Mouse (Mus musculus) forebrain, postnatal 0 days (tissue): ENCODE measurements around the gene Fnbp1. TPM values are rescaled to one million over a fixed set of nuclear protein-coding genes. Genes with fewer than 3 reads are reported as not detected.
"Not testable (repeated sequence)": the region's sequence is repeated elsewhere in the genome, so short reads cannot be mapped to it uniquely, and the experiment has no call there.

Source experiments
- ATAC-seq: fragments of 200-750 bp; cut with Nextera tagmentation; 2 replicates; pipeline ENCODE4 v1.8.0; 2017; ENCODE audit warnings: mild to moderate bottlenecking, moderate library complexity
- DNase-seq: peaks from one replicate; pipeline ENCODE4 v3.0.0-alpha.2; 2015
- H3K27ac ChIP-seq: fragments of 300-500 bp; sonication (generic); 2 replicates; pipeline ENCODE4 v1.5.1; 2014; ENCODE audit warnings: low read depth, mild to moderate bottlenecking, antibody characterized with exemption, low read length, moderate library complexity, mixed read lengths
- H3K27me3 ChIP-seq: fragments of 300-500 bp; sonication (generic); 2 replicates; pipeline ENCODE4 v1.6.1; 2014; ENCODE audit warnings: mild to moderate bottlenecking, low read length, mixed read lengths; ENCODE audit not compliant: insufficient read depth
- H3K36me3 ChIP-seq: fragments of 300-500 bp; sonication (generic); 2 replicates; pipeline ENCODE4 v1.6.1; 2014; ENCODE audit warnings: mild to moderate bottlenecking, moderate library complexity; ENCODE audit not compliant: insufficient read depth
- H3K4me1 ChIP-seq: fragments of 300-500 bp; sonication (generic); 2 replicates; pipeline ENCODE4 v1.6.1; 2014; ENCODE audit warnings: antibody characterized with exemption; ENCODE audit not compliant: insufficient read depth
- H3K4me2 ChIP-seq: fragments of 300-500 bp; sonication (generic); 2 replicates; pipeline ENCODE4 v1.6.1; 2014; ENCODE audit warnings: low read depth, mild to moderate bottlenecking, moderate library complexity
- H3K4me3 ChIP-seq: fragments of 300-500 bp; sonication (generic); 2 replicates; pipeline ENCODE4 v1.5.1; 2014; ENCODE audit warnings: low read depth, low read length, mixed read lengths
- H3K9ac ChIP-seq: fragments of 300-500 bp; sonication (generic); 2 replicates; pipeline ENCODE4 v1.6.1; 2014; ENCODE audit warnings: mild to moderate bottlenecking
- H3K9me3 ChIP-seq: fragments of 300-500 bp; sonication (generic); 2 replicates; pipeline ENCODE4 v1.6.1; 2016; ENCODE audit warnings: low read length
- CTCF ChIP-seq: sonication (generic); IDR thresholded peaks from 2 replicates; pipeline ENCODE4 v1.5.1; 2016; ENCODE audit warnings: antibody characterized with exemption, control low read depth, low read depth
- WGBS: fragments of 180-500 bp; shearing (Covaris S2); extraction: QIAGEN DNeasy Blood & Tissue Kit; methylation state at CpG from one replicate; pipeline ENCODE4 v1.1.7; 2014; 5-methylcytosine and 5-hydroxymethylcytosine counted together
- polyA plus RNA-seq: library from polyadenylated mRNA; unstranded; fragments of >200 nt; fragmentation: Nextera tagmentation; extraction: Ambion mirVana; gene quantifications from 2 replicates; pipeline ENCODE4 v1.2.1, GENCODE M21; 2015
- total RNA-seq: library from RNA; depleted of rRNA; stranded (reverse); fragments of >200 nt; gene quantifications from 2 replicates; pipeline ENCODE4 v1.2.3, GENCODE M21; 2014

Gene Fnbp1
- total and polyA plus RNA-seq, 2 experiments from 2014 or later = 13.3 to 20.1 TPM

DNA sequence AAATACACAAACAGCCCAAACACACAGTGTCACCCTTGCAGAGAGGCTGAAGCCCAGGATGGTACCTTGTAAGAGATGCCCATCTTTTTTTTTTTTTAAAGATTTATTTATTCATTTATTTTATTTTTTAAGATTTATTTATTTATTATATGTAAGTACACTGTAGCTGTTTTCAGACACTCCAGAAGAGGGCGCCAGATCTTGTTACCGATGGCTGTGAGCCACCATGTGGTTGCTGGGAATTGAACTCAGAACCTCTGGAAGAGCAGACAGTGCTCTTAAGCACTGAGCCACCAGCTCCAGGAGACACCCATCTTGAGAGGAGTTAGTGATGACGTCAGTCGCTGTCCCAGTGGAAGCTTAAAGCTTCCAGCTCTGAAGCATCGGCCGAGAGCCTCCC, 36.8 kb upstream of the Fnbp1 start:
- H3K4me3 ChIP-seq, H3K4me1 ChIP-seq, H3K9ac ChIP-seq, H3K27me3 ChIP-seq, DNase-seq, H3K4me2 ChIP-seq, H3K9me3 ChIP-seq, ATAC-seq, H3K27ac ChIP-seq: not testable (repeated sequence)
- TF ChIP-seq CTCF = peak; percentile 16; the same call in 1 of the 2 replicates
- WGBS = 79% methylated on average over 6 of the region's 6 CpGs
- H3K36me3 ChIP-seq = peaks cover 70% of the 10 kb centered on the region

DNA sequence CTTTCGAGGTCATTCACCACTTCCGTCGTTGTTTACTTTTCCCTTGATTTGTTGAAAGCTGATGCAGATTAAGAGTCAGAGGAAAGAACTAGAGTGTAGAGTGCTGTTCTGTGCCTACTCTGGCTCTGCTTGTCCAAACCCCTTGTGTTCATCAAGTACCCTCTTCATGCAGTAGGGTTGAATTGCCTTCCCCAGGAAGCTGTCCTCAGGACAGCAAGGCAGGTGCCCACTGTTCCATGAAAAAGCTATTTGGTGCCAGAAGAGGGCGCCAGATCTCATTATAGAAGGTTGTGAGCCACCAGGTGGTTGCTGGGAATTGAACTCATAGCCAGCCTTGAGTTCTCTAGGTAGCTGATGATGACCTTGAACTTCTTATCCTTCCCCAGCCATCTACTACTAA, 31.5 kb upstream of the Fnbp1 start:
- H3K4me3 ChIP-seq = no peak overlapping the region
- no peak overlapping the region for H3K27ac ChIP-seq
- H3K4me2 ChIP-seq = no peak overlapping the region
- no peaks in the 10 kb centered on the region for H3K27me3 ChIP-seq
- no peaks in the 10 kb centered on the region for H3K4me1 ChIP-seq
- WGBS = 84% methylated on average over 4 of the region's 4 CpGs
- H3K36me3 ChIP-seq = peaks cover 83% of the 10 kb centered on the region
- peak; percentile 7 for DNase-seq
- H3K9me3 ChIP-seq = no peaks in the 10 kb centered on the region
- peak; percentile 26 for TF ChIP-seq CTCF
- H3K9ac ChIP-seq = no peak overlapping the region
- ATAC-seq = no peak

DNA sequence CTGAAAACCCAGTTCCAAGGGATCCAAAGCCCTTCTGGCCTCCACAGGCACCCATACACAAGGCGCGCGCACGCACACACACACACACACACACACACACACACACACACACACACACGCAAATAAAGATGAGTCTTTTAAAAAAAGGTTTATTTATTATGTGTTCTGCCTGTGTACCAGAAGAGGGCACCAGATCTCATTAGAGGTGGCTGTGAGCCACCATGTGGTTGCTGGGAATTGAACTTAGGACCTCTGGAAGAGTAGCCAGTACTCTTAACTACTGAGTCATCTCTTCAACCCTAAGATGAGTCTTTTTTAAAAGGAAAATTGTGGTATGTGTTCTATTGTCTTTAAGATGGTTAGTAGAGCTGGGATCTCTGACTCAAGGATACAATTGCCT, 30.7 kb upstream of the Fnbp1 start:
- no peak overlapping the region for H3K4me2 ChIP-seq
- H3K9ac ChIP-seq = no peak overlapping the region
- 96% methylated on average over 5 of the region's 5 CpGs for WGBS
- no peak for ATAC-seq
- DNase-seq = no peak
- H3K36me3 ChIP-seq = peaks cover 81% of the 10 kb centered on the region
- H3K27me3 ChIP-seq = no peaks in the 10 kb centered on the region
- H3K9me3 ChIP-seq = no peaks in the 10 kb centered on the region
- peak; percentile 39 for TF ChIP-seq CTCF
- H3K4me1 ChIP-seq = no peaks in the 10 kb centered on the region
- H3K4me3 ChIP-seq = no peak overlapping the region
- H3K27ac ChIP-seq = no peak overlapping the region

DNA sequence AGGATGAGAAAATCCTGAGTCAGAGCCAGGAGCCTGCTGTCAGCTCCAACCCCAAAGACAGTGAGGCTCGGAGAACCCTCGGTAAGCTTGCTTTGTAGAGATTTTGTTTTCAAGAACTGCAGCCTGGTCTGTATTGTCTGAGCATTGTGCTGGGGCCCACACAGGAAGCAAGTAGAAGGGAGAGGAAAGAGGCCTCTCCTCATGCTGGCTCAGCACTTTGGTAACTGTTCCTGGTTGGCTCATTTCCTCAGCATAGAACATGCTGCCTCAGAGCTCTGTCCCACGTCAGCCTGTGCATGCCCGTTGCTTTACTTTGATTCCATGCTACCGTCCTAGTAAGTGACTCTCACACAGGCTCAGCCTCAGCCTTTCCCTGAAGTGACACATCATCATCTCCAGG, 30.2 kb upstream of the Fnbp1 start:
- Histone ChIP-seq H3K36me3 (peaks cover 75% of the 10 kb centered on the region), H3K4me1 (no peaks in the 10 kb centered on the region), H3K27ac (no peak overlapping the region), H3K9ac (no peak overlapping the region), H3K4me2 (no peak overlapping the region), H3K4me3 (no peak overlapping the region), H3K27me3 (no peaks in the 10 kb centered on the region), H3K9me3 (no peaks in the 10 kb centered on the region)
- ATAC-seq = no peak
- 79% methylated on average over 5 of the region's 5 CpGs for WGBS
- no peak for TF ChIP-seq CTCF
- DNase-seq = no peak

DNA sequence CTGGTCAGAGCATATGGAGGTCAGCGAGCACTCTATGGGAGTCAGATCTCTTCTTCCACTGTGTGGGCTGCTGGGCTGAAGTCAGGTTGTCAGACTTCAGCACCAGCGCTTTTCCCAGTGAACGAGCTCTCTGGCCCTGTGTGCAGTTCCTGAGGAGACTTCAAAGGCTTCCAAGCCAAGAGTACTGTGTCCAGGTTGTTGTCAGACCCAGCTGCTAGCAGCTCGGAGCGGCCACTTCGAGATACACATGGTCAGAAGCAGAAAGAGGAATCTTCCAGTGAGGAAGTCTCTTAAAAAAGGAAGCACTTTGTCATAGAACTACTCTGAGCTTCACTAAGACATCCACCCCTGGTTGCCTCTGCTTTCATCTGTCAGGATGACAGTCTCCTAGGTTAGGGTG, 28.4 kb upstream of the Fnbp1 start:
- DNase-seq (no peak), ATAC-seq (no peak)
- Histone ChIP-seq H3K4me3 (no peak overlapping the region), H3K4me2 (no peak overlapping the region), H3K27me3 (no peaks in the 10 kb centered on the region), H3K36me3 (peaks cover 62% of the 10 kb centered on the region), H3K4me1 (no peaks in the 10 kb centered on the region), H3K27ac (no peak overlapping the region), H3K9me3 (no peaks in the 10 kb centered on the region), H3K9ac (no peak overlapping the region)
- 95% methylated on average over 6 of the region's 6 CpGs for WGBS
- no peak for TF ChIP-seq CTCF

DNA sequence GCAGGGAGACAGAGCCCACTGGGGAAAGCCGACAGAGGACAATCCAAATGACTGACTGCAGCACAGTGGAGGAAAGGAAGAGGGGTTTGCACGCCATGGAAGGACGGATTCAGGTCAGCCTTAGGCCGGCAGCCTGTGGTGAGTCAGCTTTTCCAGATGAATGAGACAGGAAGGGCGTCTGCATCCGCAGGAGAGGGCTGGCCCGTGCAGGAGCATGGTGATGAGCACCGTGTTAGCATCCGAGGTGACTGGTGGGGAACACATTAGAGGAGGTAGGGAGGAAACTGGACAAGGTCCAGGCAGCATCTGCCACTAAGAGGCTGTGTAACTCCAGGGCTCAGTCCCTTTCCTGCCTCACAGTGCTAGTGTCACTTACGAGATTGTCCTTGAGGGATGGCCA, 27.2 kb upstream of the Fnbp1 start:
- Histone ChIP-seq H3K27me3 (no peaks in the 10 kb centered on the region), H3K4me1 (no peaks in the 10 kb centered on the region), H3K27ac (no peak overlapping the region), H3K9ac (no peak overlapping the region), H3K9me3 (no peaks in the 10 kb centered on the region), H3K4me3 (no peak overlapping the region), H3K4me2 (no peak overlapping the region), H3K36me3 (peaks cover 57% of the 10 kb centered on the region)
- ATAC-seq (no peak), DNase-seq (no peak)
- 85% methylated on average over 10 of the region's 10 CpGs for WGBS
- TF ChIP-seq CTCF = no peak

DNA sequence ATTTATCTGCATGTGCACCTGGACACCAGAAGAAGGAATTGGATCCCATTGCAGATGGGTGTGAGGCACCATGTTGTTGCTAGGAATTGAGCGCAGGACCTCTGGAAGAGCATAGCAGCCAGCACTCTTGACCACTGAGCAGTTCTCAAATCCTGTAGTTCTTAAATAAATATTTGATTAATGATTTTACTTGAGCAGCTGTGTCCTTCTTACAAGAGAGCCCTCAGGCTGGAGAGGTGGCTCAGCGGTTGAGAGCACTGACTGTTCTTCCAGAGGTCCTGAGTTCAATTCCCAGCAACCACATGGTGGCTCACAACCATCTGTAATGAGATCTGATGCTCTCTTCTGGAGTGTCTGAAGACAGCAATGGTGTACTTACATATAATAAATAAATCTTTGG, 25.8 kb upstream of the Fnbp1 start:
- H3K4me2 ChIP-seq, H3K27me3 ChIP-seq, ATAC-seq, H3K9ac ChIP-seq, H3K27ac ChIP-seq, H3K9me3 ChIP-seq, H3K4me1 ChIP-seq, H3K4me3 ChIP-seq, DNase-seq: not testable (repeated sequence)
- H3K36me3 ChIP-seq = peaks cover 46% of the 10 kb centered on the region
- 97% methylated on average over 2 of the region's 2 CpGs for WGBS

DNA sequence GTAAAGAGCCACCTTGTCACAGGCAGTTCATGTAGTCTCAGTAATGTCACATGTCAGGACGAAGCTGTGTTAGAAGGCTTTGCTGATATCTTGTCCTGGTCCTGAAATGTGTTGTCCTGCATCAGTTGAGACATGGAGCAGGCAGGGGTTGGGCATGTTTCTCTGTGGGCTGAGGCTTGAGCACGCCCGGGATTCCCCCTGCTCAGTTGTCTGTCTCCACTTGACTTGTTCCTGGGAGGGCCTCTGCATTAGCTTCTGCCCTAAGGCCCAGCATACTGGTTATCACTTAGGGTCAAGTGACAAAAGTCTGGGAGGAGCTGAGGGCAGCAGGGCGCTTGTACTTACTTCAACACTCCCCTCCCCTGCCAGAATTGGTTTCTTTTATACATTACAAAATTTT, 23.7 kb upstream of the Fnbp1 start:
- H3K9ac ChIP-seq = no peak overlapping the region
- no peaks in the 10 kb centered on the region for H3K9me3 ChIP-seq
- no peak overlapping the region for H3K4me3 ChIP-seq
- WGBS = 86% methylated on average over 4 of the region's 4 CpGs
- no peak overlapping the region for H3K4me2 ChIP-seq
- H3K27ac ChIP-seq = no peak overlapping the region
- H3K4me1 ChIP-seq = no peaks in the 10 kb centered on the region
- no peaks in the 10 kb centered on the region for H3K27me3 ChIP-seq
- ATAC-seq = no peak
- peaks cover 28% of the 10 kb centered on the region for H3K36me3 ChIP-seq
- no peak for TF ChIP-seq CTCF
- no peak for DNase-seq
